Mouse (Mus musculus) heart, postnatal 0 days (tissue): Measurements from ENCODE around the gene Shpk.

Source experiments
- CTCF ChIP-seq: IDR thresholded peaks from 2 replicates; pipeline ENCODE4 v1.5.1; 2016; ENCODE audit warnings: antibody characterized with exemption, control low read depth, low read depth
- EP300 ChIP-seq: IDR thresholded peaks from 2 replicates; pipeline ENCODE4 v1.6.1; 2016; ENCODE audit warnings: antibody characterized with exemption, low read depth

- TF ChIP-seq CTCF (no peak), EP300 (no peak)
Observed at GRCm38 (mm10) chr11:73172186-73172585, 27.1 kb upstream of the Shpk start.
